Mouse (Mus musculus): ENCODE results near the gene Rab42. TPM values are rescaled to one million over a fixed set of nuclear protein-coding genes. Genes with fewer than 3 reads are reported as not detected.
"Not testable (repeated sequence)": the region's sequence is repeated elsewhere in the genome, so short reads cannot be mapped to it uniquely, and the experiment has no call there.

Rab42 gene
- polyA plus RNA-seq, 1 experiment from 2014 or later = 1.8 TPM

- Histone ChIP-seq H3K27me3 (replicated peaks; ENCODE audit: low read depth, poor library complexity, severe bottlenecking) (no peaks in the 10 kb centered on the region), H3K9me3 (no peaks in the 10 kb centered on the region), H3K27ac (replicated peaks) (peak overlapping the region; percentile 96), H3K4me1 (peaks cover 11% of the 10 kb centered on the region), H3K4me3 (peak overlapping the region; percentile 90), H3K36me3 (replicated peaks) (peaks cover 52% of the 10 kb centered on the region)
- peak; percentile 32 for DNase-seq (ENCODE audit: low spot score)
- WGBS = under 1% methylated on average over 15 of the region's 15 CpGs
Observed at GRCm38 (mm10) chr4:132309140-132309848, 6.1 kb upstream of the Rab42 start.

DNA sequence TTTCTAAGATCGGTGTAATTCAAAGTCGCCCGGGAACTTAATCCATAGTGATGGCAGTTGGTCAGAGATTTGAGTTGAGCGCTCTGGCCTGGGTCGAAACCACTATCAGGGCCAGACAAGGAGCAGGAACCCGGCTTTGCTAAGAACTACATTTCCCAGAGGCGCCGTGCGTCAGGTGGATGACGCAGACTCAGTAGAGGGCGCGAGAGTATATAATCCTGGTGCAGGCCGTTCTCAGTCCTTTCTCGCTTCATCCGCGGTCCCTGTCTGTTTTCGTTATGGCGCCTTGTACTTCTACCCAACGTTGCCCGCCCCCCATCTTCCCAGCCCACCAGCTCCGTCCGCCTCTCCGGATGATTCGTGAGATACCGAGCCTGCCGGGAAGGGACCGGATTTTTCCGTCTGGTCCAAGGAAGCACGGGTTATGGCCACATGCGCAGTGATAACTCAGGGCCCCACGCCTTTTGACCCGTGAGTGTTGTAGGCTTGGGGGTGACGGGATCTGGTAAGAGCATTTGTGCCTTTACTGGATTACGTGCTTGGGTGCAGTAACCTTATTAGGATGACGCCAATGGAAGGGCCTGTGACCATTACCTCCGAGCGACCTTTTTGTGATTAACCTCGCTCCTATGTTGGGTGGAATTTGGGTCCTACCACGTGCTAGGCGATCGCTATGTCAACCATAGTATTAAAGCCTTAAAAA is 5.4 kb upstream of the Rab42 start:
- Histone ChIP-seq H3K27me3 (replicated peaks; ENCODE audit: low read depth, poor library complexity, severe bottlenecking) (no peaks in the 10 kb centered on the region), H3K27ac (replicated peaks) (peak overlapping the region; percentile 96), H3K36me3 (replicated peaks) (peaks cover 45% of the 10 kb centered on the region), H3K9me3 (no peaks in the 10 kb centered on the region), H3K4me3 (peak overlapping the region; percentile 90), H3K4me1 (peaks cover 11% of the 10 kb centered on the region)
- DNase-seq (ENCODE audit: low spot score) = peak; percentile 90
- WGBS = 1% methylated on average over 41 of the region's 41 CpGs

DNA sequence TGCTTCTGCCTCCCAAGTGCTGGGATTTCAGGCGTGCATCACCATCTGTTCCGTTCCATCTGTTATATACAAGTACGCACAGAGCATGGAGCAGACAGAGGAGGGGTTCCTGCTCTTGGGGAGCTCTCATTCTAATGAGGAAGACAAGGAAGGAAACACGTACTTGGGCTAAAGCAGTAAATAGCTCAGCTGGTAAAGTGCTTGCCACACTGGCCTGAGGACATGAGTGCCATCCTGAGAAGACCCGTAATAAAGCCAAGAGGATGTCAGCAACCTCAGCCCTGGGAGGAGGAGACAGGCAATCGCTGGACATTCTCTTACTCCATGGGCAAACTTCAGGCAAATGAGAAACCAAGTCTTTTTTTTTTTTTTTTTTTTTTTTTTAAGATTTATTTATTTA is 2.8 kb upstream of the Rab42 start:
- H3K4me3 ChIP-seq = no peak overlapping the region
- no peaks in the 10 kb centered on the region for H3K27me3 ChIP-seq (replicated peaks; ENCODE audit: low read depth, poor library complexity, severe bottlenecking)
- no peaks in the 10 kb centered on the region for H3K9me3 ChIP-seq
- no peak for DNase-seq (ENCODE audit: low spot score)
- H3K27ac ChIP-seq (replicated peaks) = no peak overlapping the region
- peaks cover 19% of the 10 kb centered on the region for H3K36me3 ChIP-seq (replicated peaks)
- peaks cover 26% of the 10 kb centered on the region for H3K4me1 ChIP-seq
- WGBS = 85% methylated on average over 6 of the region's 6 CpGs

DNA sequence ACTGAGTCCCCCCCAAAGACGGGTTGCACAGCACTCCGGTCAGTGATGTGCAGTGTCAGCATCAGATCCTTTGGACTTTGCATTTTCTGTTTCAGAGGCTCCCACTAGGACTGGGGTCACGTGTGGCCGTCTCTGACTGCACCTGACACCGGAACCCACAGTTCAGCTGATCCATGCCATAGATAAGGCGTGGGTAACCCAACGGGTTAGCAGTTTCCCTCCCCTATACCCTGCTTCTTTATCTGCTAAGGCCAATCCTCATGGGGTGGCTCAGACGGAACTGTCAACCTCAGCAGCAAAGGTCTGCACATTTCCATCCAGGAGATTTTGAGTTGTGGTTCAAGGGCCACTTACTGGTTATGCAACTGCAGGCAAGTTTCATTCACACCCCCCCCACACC is 2.1 kb upstream of the Rab42 start:
- 84% methylated on average over 8 of the region's 8 CpGs for WGBS
- DNase-seq (ENCODE audit: low spot score) = no peak
- H3K4me3 ChIP-seq = no peak overlapping the region
- H3K36me3 ChIP-seq (replicated peaks) = peaks cover 12% of the 10 kb centered on the region
- H3K9me3 ChIP-seq = no peaks in the 10 kb centered on the region
- peaks cover 26% of the 10 kb centered on the region for H3K4me1 ChIP-seq
- no peak overlapping the region for H3K27ac ChIP-seq (replicated peaks)
- no peaks in the 10 kb centered on the region for H3K27me3 ChIP-seq (replicated peaks; ENCODE audit: low read depth, poor library complexity, severe bottlenecking)

- not testable (repeated sequence) for H3K36me3 ChIP-seq (replicated peaks); H3K9me3 ChIP-seq; H3K27me3 ChIP-seq (replicated peaks; ENCODE audit: low read depth, poor library complexity, severe bottlenecking); DNase-seq (ENCODE audit: low spot score)
- H3K27ac ChIP-seq (replicated peaks) = peak overlapping the region; percentile 80
- WGBS = 44% methylated on average over 6 of the region's 6 CpGs
- H3K4me1 ChIP-seq = peaks cover 15% of the 10 kb centered on the region
- H3K4me3 ChIP-seq = peak overlapping the region; percentile 66
Observed at GRCm38 (mm10) chr4:132303484-132303883, 299 bp upstream of the Rab42 start.

DNA sequence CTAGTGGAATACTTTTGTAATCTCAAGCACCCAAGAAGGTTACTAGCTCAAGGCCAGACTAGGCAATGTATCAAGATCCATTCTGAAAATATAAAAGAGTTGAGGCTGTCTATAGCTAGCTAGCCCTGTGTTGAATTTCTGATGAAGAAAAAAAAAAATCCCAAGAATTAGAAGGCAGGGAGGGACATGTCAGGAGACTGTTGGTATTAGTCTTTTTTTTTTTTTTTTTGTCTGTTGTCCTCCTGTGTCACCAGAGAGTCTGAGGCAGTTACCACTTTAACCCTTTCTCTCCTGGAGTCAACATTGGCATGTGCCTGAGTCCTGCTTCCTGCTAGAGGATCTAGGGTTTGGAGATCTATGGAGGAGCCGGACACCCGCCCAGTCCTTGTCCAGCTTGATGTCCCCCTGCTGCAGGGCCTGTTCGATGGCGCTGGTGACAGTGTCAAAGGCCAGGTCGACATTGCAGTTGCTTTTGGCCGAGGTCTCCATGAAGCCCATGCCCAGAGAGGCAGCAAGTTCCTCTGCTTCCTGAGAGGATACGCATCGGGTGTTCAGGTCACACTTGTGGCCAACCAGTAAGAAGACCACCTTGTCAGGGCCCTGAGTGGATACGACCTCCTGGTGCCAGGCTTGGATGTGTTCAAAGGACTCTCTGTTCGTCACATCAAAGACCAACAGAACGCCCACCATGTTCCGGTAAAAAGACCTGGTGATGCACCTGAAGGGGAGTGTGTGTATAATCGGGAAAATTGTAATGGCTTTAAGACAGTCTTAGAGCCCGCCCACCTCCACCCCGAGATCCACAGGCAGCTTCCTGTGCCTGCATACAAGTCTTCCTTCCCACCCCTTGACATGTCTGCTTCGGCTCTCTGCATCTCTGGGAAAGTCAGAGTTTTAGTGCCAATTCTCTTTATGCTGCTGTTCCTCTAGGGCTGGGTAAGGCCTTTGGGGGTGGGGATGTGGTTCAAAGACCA is 933 bp downstream of the Rab42 start:
- Histone ChIP-seq H3K4me1 (peaks cover 15% of the 10 kb centered on the region), H3K9me3 (no peaks in the 10 kb centered on the region), H3K27me3 (replicated peaks; ENCODE audit: low read depth, poor library complexity, severe bottlenecking) (no peaks in the 10 kb centered on the region), H3K27ac (replicated peaks) (peak overlapping the region; percentile 80), H3K36me3 (replicated peaks) (no peaks in the 10 kb centered on the region), H3K4me3 (peak overlapping the region; percentile 66)
- 71% methylated on average over 16 of the region's 16 CpGs for WGBS
- no peak for DNase-seq (ENCODE audit: low spot score)

- WGBS = 81% methylated on average over 6 of the region's 6 CpGs
- Histone ChIP-seq H3K4me1 (peaks cover 15% of the 10 kb centered on the region), H3K36me3 (replicated peaks) (no peaks in the 10 kb centered on the region), H3K27me3 (replicated peaks; ENCODE audit: low read depth, poor library complexity, severe bottlenecking) (no peaks in the 10 kb centered on the region), H3K4me3 (no peak overlapping the region), H3K27ac (replicated peaks) (no peak overlapping the region), H3K9me3 (no peaks in the 10 kb centered on the region)
- no peak for DNase-seq (ENCODE audit: low spot score)
Observed at GRCm38 (mm10) chr4:132301486-132301885, 1.7 kb downstream of the Rab42 start.

DNA sequence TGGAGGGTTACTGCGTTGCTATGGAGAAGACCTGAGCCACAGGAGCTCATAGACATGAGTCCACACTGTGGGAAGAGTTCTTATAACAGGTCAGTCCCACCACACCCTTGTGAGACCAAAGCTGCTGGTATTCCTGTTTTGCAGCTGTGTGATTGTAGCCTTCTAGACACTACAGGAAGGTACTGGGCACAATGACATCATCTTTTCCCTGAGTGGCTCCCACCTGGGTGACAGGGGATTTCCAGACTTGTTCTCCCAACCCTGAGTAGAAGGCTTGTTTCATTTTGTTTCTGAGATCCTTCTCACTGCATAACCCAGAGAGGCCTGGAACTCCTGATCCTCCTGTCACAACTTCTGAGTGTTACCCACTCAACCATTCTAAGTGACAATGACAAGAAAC is 3.3 kb downstream of the Rab42 start:
- H3K9me3 ChIP-seq = no peaks in the 10 kb centered on the region
- H3K4me3 ChIP-seq = no peak overlapping the region
- WGBS = 91% methylated on average over 1 of the region's 1 CpGs
- H3K4me1 ChIP-seq = peaks cover 15% of the 10 kb centered on the region
- no peaks in the 10 kb centered on the region for H3K27me3 ChIP-seq (replicated peaks; ENCODE audit: low read depth, poor library complexity, severe bottlenecking)
- H3K27ac ChIP-seq (replicated peaks) = no peak overlapping the region
- no peak for DNase-seq (ENCODE audit: low spot score)
- H3K36me3 ChIP-seq (replicated peaks) = peaks cover 1% of the 10 kb centered on the region; the same call in 1 of the 2 replicates

GRCm38 (mm10) chr4:132295696-132296390 is 7.3 kb downstream of the Rab42 start:
- DNase-seq (ENCODE audit: low spot score) = peak; percentile 18
- Histone ChIP-seq H3K27ac (replicated peaks) (no peak overlapping the region), H3K9me3 (no peaks in the 10 kb centered on the region), H3K4me3 (no peak overlapping the region), H3K4me1 (no peaks in the 10 kb centered on the region), H3K27me3 (replicated peaks; ENCODE audit: low read depth, poor library complexity, severe bottlenecking) (no peaks in the 10 kb centered on the region), H3K36me3 (replicated peaks) (peaks cover 40% of the 10 kb centered on the region)
- WGBS = 43% methylated on average over 8 of the region's 8 CpGs

DNA sequence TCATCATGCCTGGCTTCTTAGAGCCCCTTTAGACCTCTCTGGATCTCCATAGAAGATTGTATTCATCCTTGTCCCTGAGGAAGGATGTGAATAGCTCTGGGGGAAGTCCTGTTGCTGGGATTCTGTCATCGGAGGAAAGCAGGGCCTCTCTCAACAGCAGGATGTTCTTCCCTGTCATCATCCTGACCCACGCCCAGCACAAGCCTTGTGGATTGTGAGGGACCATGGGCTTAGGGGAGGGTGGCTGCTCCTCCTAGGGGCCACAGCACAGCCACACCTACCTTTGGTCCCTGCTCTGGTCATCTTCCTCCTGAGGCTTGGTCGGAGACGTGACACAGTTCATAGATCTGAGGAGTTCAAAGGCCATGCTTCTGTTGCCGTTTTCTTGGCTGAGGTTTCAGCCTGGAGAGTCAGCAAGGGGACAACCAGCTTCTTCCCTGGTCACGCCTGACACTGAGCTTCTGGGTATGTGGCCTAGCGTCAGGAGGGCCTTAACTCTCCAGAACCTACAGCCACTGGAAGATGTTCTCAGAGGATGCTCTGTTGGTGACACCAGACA is 9.4 kb downstream of the Rab42 start:
- Histone ChIP-seq H3K4me1 (no peaks in the 10 kb centered on the region), H3K9me3 (no peaks in the 10 kb centered on the region), H3K27ac (replicated peaks) (no peak overlapping the region), H3K36me3 (replicated peaks) (peaks cover 61% of the 10 kb centered on the region), H3K4me3 (no peak overlapping the region), H3K27me3 (replicated peaks; ENCODE audit: low read depth, poor library complexity, severe bottlenecking) (no peaks in the 10 kb centered on the region)
- no peak for DNase-seq (ENCODE audit: low spot score)
- WGBS = 86% methylated on average over 7 of the region's 7 CpGs

- peak; percentile 42 for DNase-seq (ENCODE audit: low spot score)
- no peaks in the 10 kb centered on the region for H3K4me1 ChIP-seq
- H3K4me3 ChIP-seq = no peak overlapping the region
- WGBS = 46% methylated on average over 4 of the region's 4 CpGs
- peaks cover 62% of the 10 kb centered on the region for H3K36me3 ChIP-seq (replicated peaks)
- H3K27me3 ChIP-seq (replicated peaks; ENCODE audit: low read depth, poor library complexity, severe bottlenecking) = no peaks in the 10 kb centered on the region
- no peak overlapping the region for H3K27ac ChIP-seq (replicated peaks)
- H3K9me3 ChIP-seq = no peaks in the 10 kb centered on the region
Observed at GRCm38 (mm10) chr4:132292988-132293387, 10.2 kb downstream of the Rab42 start.

Measured in embryonic facial prominence, embryonic 10.5 days (tissue).